Mouse (Mus musculus) lung, embryonic 14.5 days (tissue): ENCODE data around the gene Mrpl16. TPM values are rescaled to one million over a fixed set of nuclear protein-coding genes. Genes with fewer than 3 reads are reported as not detected.

ENCODE experiments used
- ATAC-seq: fragments of 200-750 bp; cut with Nextera tagmentation; 2 replicates; pipeline ENCODE4 v1.8.0; 2017; ENCODE audit warnings: mild to moderate bottlenecking, moderate TSS enrichment, moderate library complexity; ENCODE audit not compliant: insufficient read depth
- DNase-seq: peaks from one replicate; pipeline ENCODE4 v3.0.0-alpha.2; 2015
- H3K27ac ChIP-seq: fragments of 300-500 bp; sonication (generic); 2 replicates; pipeline ENCODE4 v1.5.1; 2014; ENCODE audit warnings: low read depth, mild to moderate bottlenecking, moderate library complexity
- H3K27me3 ChIP-seq: fragments of 300-500 bp; sonication (generic); 2 replicates; pipeline ENCODE4 v1.6.1; 2014; ENCODE audit warnings: low read length, control low read depth; ENCODE audit not compliant: insufficient read depth
- H3K36me3 ChIP-seq: fragments of 300-500 bp; sonication (generic); 2 replicates; pipeline ENCODE4 v1.6.1; 2014; ENCODE audit warnings: control low read depth; ENCODE audit not compliant: insufficient read depth
- H3K4me1 ChIP-seq: fragments of 300-500 bp; sonication (generic); 2 replicates; pipeline ENCODE4 v1.6.1; 2014; ENCODE audit warnings: antibody characterized with exemption, control low read depth; ENCODE audit not compliant: insufficient read depth
- H3K4me2 ChIP-seq: fragments of 300-500 bp; sonication (generic); 2 replicates; pipeline ENCODE4 v1.6.1; 2014; ENCODE audit warnings: mild to moderate bottlenecking
- H3K4me3 ChIP-seq: fragments of 300-500 bp; sonication (generic); 2 replicates; pipeline ENCODE4 v1.5.1; 2014; ENCODE audit warnings: low read depth, low read length
- H3K9ac ChIP-seq: fragments of 300-500 bp; sonication (generic); 2 replicates; pipeline ENCODE4 v1.6.1; 2014
- H3K9me3 ChIP-seq: fragments of 300-500 bp; sonication (generic); 2 replicates; pipeline ENCODE4 v1.6.1; 2016; ENCODE audit warnings: low read depth, low read length, control low read depth
- CTCF ChIP-seq: IDR thresholded peaks from 2 replicates; pipeline ENCODE4 v1.5.1; 2016; ENCODE audit warnings: antibody characterized with exemption, low read depth
- WGBS: fragments of 180-500 bp; shearing (Covaris S2); extraction: QIAGEN DNeasy Blood & Tissue Kit; methylation state at CpG from one replicate; pipeline ENCODE4 v1.1.7; 2014; 5-methylcytosine and 5-hydroxymethylcytosine counted together
- polyA plus RNA-seq: library from polyadenylated mRNA; unstranded; fragments of >200 nt; fragmentation: Nextera tagmentation; extraction: Ambion mirVana; gene quantifications from 2 replicates; pipeline ENCODE4 v1.2.1, GENCODE M21; 2014

The Mrpl16 gene
- polyA plus RNA-seq, 1 experiment from 2014 or later = 51.0 TPM

- H3K4me2 ChIP-seq = no peak overlapping the region
- no peak overlapping the region for H3K4me3 ChIP-seq
- no peak overlapping the region for H3K27ac ChIP-seq
- H3K9ac ChIP-seq = no peak overlapping the region
- no peaks in the 10 kb centered on the region for H3K9me3 ChIP-seq
- no peaks in the 10 kb centered on the region for H3K27me3 ChIP-seq
- no peak for ATAC-seq
- no peak for TF ChIP-seq CTCF
- no peaks in the 10 kb centered on the region for H3K36me3 ChIP-seq
- no peaks in the 10 kb centered on the region for H3K4me1 ChIP-seq
- DNase-seq = no peak
Measured at GRCm38 (mm10) chr19:11745680-11746079, 24.5 kb upstream of the Mrpl16 start.

- no peak for TF ChIP-seq CTCF
- Histone ChIP-seq H3K9me3 (no peaks in the 10 kb centered on the region), H3K36me3 (no peaks in the 10 kb centered on the region), H3K4me1 (no peaks in the 10 kb centered on the region), H3K9ac (no peak within 1 kb of the TSS), H3K27ac (no peak within 1 kb of the TSS), H3K27me3 (no peaks in the 10 kb centered on the region), H3K4me3 (no peak within 1 kb of the TSS), H3K4me2 (no peak within 1 kb of the TSS)
- ATAC-seq (no peak), DNase-seq (no peak)
- WGBS = 67% methylated on average over 2 of the region's 2 CpGs
Measured at GRCm38 (mm10) chr19:11747298-11747697, 22.9 kb upstream of the Mrpl16 start, which contains the start of gene Gif. Gene Gif, plus strand, starts transcription at chr19:11747554.

- Histone ChIP-seq H3K9ac (no peak overlapping the region), H3K27ac (no peak overlapping the region), H3K36me3 (no peaks in the 10 kb centered on the region), H3K4me3 (no peak overlapping the region), H3K4me1 (no peaks in the 10 kb centered on the region), H3K9me3 (no peaks in the 10 kb centered on the region), H3K4me2 (no peak overlapping the region), H3K27me3 (no peaks in the 10 kb centered on the region)
- ATAC-seq (no peak), DNase-seq (peak; percentile 12)
- TF ChIP-seq CTCF = peak; percentile 18; the same call in 1 of the 2 replicates
- 74% methylated on average over 3 of the region's 3 CpGs for WGBS
Measured at GRCm38 (mm10) chr19:11765059-11765458, 5.1 kb upstream of the Mrpl16 start.

- no peaks in the 10 kb centered on the region for H3K36me3 ChIP-seq
- no peak for ATAC-seq
- no peak overlapping the region for H3K27ac ChIP-seq
- H3K4me1 ChIP-seq = no peaks in the 10 kb centered on the region
- no peaks in the 10 kb centered on the region for H3K27me3 ChIP-seq
- H3K4me2 ChIP-seq = no peak overlapping the region
- WGBS = 54% methylated on average over 4 of the region's 4 CpGs
- no peak for DNase-seq
- TF ChIP-seq CTCF = no peak
- H3K9ac ChIP-seq = no peak overlapping the region
- H3K4me3 ChIP-seq = no peak overlapping the region
- no peaks in the 10 kb centered on the region for H3K9me3 ChIP-seq
Measured at GRCm38 (mm10) chr19:11766413-11766812, 3.8 kb upstream of the Mrpl16 start.

GRCm38 (mm10) chr19:11768163-11768562 lies 2.0 kb upstream of the Mrpl16 start:
- Histone ChIP-seq H3K4me2 (no peak overlapping the region), H3K27ac (no peak overlapping the region), H3K4me3 (no peak overlapping the region), H3K36me3 (peaks cover 3% of the 10 kb centered on the region; the same call in 1 of the 2 replicates), H3K9me3 (no peaks in the 10 kb centered on the region), H3K9ac (no peak overlapping the region), H3K4me1 (no peaks in the 10 kb centered on the region), H3K27me3 (no peaks in the 10 kb centered on the region)
- peak; percentile 78 for TF ChIP-seq CTCF
- ATAC-seq = no peak
- DNase-seq = peak; percentile 83
- WGBS = 13% methylated on average over 3 of the region's 3 CpGs

GRCm38 (mm10) chr19:11769257-11769920 lies 802 bp upstream of the Mrpl16 start:
- DNase-seq (no peak), ATAC-seq (0 out of 2 replicates have a peak, but pooled peaks have one; percentile 2)
- Histone ChIP-seq H3K27me3 (no peaks in the 10 kb centered on the region), H3K36me3 (peaks cover 15% of the 10 kb centered on the region), H3K4me1 (no peaks in the 10 kb centered on the region), H3K4me3 (peak overlapping the region; percentile 55; the same call in 1 of the 2 replicates), H3K4me2 (peak overlapping the region; percentile 63), H3K9me3 (no peaks in the 10 kb centered on the region), H3K27ac (no peak overlapping the region), H3K9ac (no peak overlapping the region)
- TF ChIP-seq CTCF = no peak
- WGBS = 88% methylated on average over 5 of the region's 5 CpGs

GRCm38 (mm10) chr19:11777191-11777865 lies 7.1 kb downstream of the Mrpl16 start:
- no peak overlapping the region for H3K9ac ChIP-seq
- 57% methylated on average over 7 of the region's 7 CpGs for WGBS
- TF ChIP-seq CTCF = peak; percentile 69
- no peaks in the 10 kb centered on the region for H3K27me3 ChIP-seq
- peaks cover 29% of the 10 kb centered on the region for H3K36me3 ChIP-seq
- peak; percentile 87 for DNase-seq
- H3K27ac ChIP-seq = no peak overlapping the region
- H3K4me1 ChIP-seq = no peaks in the 10 kb centered on the region
- no peak for ATAC-seq
- no peak overlapping the region for H3K4me3 ChIP-seq
- no peaks in the 10 kb centered on the region for H3K9me3 ChIP-seq
- H3K4me2 ChIP-seq = no peak overlapping the region
